Mouse (Mus musculus): ENCODE measurements around the gene Xrcc4. TPM values are rescaled to one million over a fixed set of nuclear protein-coding genes. Genes with fewer than 3 reads are reported as not detected.
"Not testable (repeated sequence)": the region's sequence is repeated elsewhere in the genome, so short reads cannot be mapped to it uniquely, and the experiment has no call there.

The Xrcc4 gene
- polyA plus RNA-seq, 1 experiment = 25.0 TPM

DNA sequence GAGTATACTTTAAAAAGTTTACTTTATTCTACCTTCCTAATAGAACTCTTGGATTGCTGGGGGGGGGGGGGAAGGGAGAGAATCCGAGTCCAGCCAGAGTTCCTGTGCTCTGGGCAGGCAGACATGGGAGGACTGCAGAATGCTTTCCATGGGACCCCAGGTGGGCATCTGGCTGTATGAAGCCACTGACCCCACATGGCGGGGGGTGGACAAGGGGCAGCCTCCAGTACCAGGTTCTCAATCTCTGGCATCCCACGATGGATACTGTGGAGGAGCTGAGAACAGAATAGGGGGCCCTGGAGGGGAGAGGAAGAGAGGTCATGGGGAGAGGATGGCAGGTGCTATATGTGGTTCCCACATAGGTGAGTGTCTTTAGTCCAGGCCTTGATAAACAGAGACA is 327.1 kb downstream of the Xrcc4 start:
- no peak overlapping the region for H3K4me3 ChIP-seq (ENCODE audit: low read depth, low read length)
- no peaks in the 10 kb centered on the region for H3K9me3 ChIP-seq (replicated peaks; ENCODE audit: control insufficient read depth, insufficient read depth, low read length, poor library complexity, severe bottlenecking)
- TF ChIP-seq CTCF (IDR thresholded peaks at IDR 0.05; ENCODE audit: low read depth, low read length) (no peak), EP300 (IDR thresholded peaks at IDR 0.05; ENCODE audit: insufficient read depth, low read depth, low read length) (no peak), POLR2A (IDR thresholded peaks at IDR 0.05; ENCODE audit: insufficient read depth, low read length) (no peak)
- H3K27me3 ChIP-seq (ENCODE audit: control insufficient read depth, insufficient read depth, low read length, poor library complexity, severe bottlenecking) = no peaks in the 10 kb centered on the region
- H3K9ac ChIP-seq (ENCODE audit: low read depth, poor library complexity, severe bottlenecking) = no peak overlapping the region
- no peaks in the 10 kb centered on the region for H3K4me1 ChIP-seq (ENCODE audit: control insufficient read depth, insufficient read depth, low read length)
- H3K36me3 ChIP-seq (ENCODE audit: control insufficient read depth, insufficient read depth, low read length, poor library complexity, severe bottlenecking) = no peaks in the 10 kb centered on the region
- no peak overlapping the region for H3K27ac ChIP-seq (ENCODE audit: insufficient read depth, low read length)

DNA sequence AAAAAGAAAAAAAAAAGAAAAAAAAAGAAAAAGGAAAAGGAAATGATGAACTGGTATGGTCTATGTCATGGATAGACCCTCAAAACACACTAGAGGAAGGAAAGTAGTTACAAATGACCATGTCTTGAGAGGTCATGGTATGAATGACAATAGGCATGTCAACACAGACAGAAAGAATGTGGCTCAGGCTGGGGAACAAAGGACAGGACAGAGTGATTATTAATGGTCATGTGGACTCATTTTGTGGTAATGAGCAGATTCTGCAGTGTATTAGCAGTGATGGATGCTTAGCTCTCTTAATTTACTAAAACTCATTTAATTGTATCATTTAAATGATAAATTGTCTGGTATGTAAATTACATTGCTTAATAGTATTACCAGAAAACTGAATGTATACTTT is 333.1 kb downstream of the Xrcc4 start:
- TF ChIP-seq EP300 (IDR thresholded peaks at IDR 0.05; ENCODE audit: insufficient read depth, low read depth, low read length) = no peak
- H3K4me3 ChIP-seq (ENCODE audit: low read depth, low read length) = no peak overlapping the region
- no peaks in the 10 kb centered on the region for H3K36me3 ChIP-seq (ENCODE audit: control insufficient read depth, insufficient read depth, low read length, poor library complexity, severe bottlenecking)
- H3K9ac ChIP-seq (ENCODE audit: low read depth, poor library complexity, severe bottlenecking) = no peak overlapping the region
- H3K27me3 ChIP-seq (ENCODE audit: control insufficient read depth, insufficient read depth, low read length, poor library complexity, severe bottlenecking) = no peaks in the 10 kb centered on the region
- no peaks in the 10 kb centered on the region for H3K4me1 ChIP-seq (ENCODE audit: control insufficient read depth, insufficient read depth, low read length)
- no peaks in the 10 kb centered on the region for H3K9me3 ChIP-seq (replicated peaks; ENCODE audit: control insufficient read depth, insufficient read depth, low read length, poor library complexity, severe bottlenecking)
- no peak overlapping the region for H3K27ac ChIP-seq (ENCODE audit: insufficient read depth, low read length)

DNA sequence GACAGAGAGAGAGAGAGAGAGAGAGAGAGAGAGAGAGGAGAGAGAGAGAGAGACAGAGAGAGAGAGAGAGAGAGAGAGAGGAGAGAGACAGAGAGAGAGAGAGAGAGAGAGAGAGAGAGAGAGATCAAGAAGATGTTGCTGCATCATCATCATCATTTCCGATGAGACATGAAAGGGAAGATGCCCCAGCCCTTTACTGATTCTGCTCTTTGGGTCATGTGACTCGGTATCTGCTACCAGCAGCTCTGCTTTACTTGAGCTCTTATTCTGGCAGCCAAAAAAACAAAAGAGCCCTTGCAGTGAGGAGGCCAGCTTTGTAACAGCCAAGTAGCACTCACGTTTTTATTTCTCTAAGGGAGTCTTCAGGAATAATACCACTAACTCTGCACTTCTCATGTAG is 338.8 kb downstream of the Xrcc4 start:
- H3K9ac ChIP-seq (ENCODE audit: low read depth, poor library complexity, severe bottlenecking); H3K4me3 ChIP-seq (ENCODE audit: low read depth, low read length); H3K9me3 ChIP-seq (replicated peaks; ENCODE audit: control insufficient read depth, insufficient read depth, low read length, poor library complexity, severe bottlenecking); H3K27me3 ChIP-seq (ENCODE audit: control insufficient read depth, insufficient read depth, low read length, poor library complexity, severe bottlenecking); H3K36me3 ChIP-seq (ENCODE audit: control insufficient read depth, insufficient read depth, low read length, poor library complexity, severe bottlenecking); H3K4me1 ChIP-seq (ENCODE audit: control insufficient read depth, insufficient read depth, low read length); H3K27ac ChIP-seq (ENCODE audit: insufficient read depth, low read length): not testable (repeated sequence)

DNA sequence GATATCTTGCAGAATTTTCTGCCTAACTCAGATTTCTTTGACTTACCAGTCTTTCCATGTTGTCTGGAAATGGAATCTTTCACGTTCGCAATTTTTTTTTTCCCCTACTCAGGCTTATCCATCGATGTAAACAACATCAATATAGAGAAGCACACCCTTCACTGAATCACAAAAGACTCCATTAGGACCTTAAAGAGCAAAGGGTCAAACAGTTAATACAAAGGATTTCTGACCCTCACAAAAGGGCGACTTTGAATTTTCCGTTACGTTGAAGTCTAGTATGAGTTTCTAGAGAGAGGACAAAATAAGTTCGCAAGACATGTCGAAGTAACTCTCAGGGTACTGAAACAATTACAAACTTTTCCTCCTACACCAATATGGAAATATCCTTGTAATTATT is 346.2 kb downstream of the Xrcc4 start:
- Histone ChIP-seq H3K27ac (ENCODE audit: insufficient read depth, low read length) (no peak overlapping the region), H3K9me3 (replicated peaks; ENCODE audit: control insufficient read depth, insufficient read depth, low read length, poor library complexity, severe bottlenecking) (no peaks in the 10 kb centered on the region), H3K9ac (ENCODE audit: low read depth, poor library complexity, severe bottlenecking) (peak overlapping the region; percentile 26; the same call in 1 of the 2 replicates), H3K4me3 (ENCODE audit: low read depth, low read length) (no peak overlapping the region), H3K27me3 (ENCODE audit: control insufficient read depth, insufficient read depth, low read length, poor library complexity, severe bottlenecking) (peaks cover 4% of the 10 kb centered on the region; the same call in 1 of the 2 replicates), H3K4me1 (ENCODE audit: control insufficient read depth, insufficient read depth, low read length) (peaks cover 1% of the 10 kb centered on the region), H3K36me3 (ENCODE audit: control insufficient read depth, insufficient read depth, low read length, poor library complexity, severe bottlenecking) (no peaks in the 10 kb centered on the region)
- TF ChIP-seq POLR2A (IDR thresholded peaks at IDR 0.05; ENCODE audit: insufficient read depth, low read length) = no peak
- no peak for TF ChIP-seq EP300 (IDR thresholded peaks at IDR 0.05; ENCODE audit: insufficient read depth, low read depth, low read length)
- TF ChIP-seq CTCF (IDR thresholded peaks at IDR 0.05; ENCODE audit: low read depth, low read length) = no peak

DNA sequence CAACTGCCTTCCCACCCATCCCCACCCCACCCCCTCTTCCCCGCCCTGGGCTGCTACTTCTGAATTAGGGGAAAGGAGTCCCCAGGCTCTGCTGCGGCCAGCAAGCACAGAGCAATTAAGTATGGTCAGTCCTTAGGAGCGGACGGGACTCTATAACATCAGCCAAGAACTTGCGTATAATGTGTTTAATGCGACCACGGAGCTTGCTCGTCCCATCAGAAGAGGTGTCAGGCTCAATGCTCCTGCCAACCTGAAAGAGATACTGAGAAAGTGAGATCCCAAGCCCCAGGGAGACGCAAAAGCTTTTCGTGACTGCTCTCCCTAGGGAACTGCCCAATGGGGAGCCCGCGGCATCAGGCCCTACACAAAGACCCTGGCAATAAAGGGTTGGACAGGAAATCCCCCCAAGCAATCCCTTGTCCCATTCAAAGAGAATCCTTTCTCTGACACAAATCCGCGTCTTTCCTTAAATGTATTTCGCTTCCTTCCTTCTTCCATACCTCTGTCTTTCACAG is 346.7 kb downstream of the Xrcc4 start:
- H3K9ac ChIP-seq (ENCODE audit: low read depth, poor library complexity, severe bottlenecking) = peak overlapping the region; percentile 26
- TF ChIP-seq POLR2A (IDR thresholded peaks at IDR 0.05; ENCODE audit: insufficient read depth, low read length) = no peak
- peaks cover 1% of the 10 kb centered on the region for H3K4me1 ChIP-seq (ENCODE audit: control insufficient read depth, insufficient read depth, low read length)
- peak overlapping the region; percentile 60 for H3K4me3 ChIP-seq (ENCODE audit: low read depth, low read length)
- no peak overlapping the region for H3K27ac ChIP-seq (ENCODE audit: insufficient read depth, low read length)
- H3K9me3 ChIP-seq (replicated peaks; ENCODE audit: control insufficient read depth, insufficient read depth, low read length, poor library complexity, severe bottlenecking) = no peaks in the 10 kb centered on the region
- H3K36me3 ChIP-seq (ENCODE audit: control insufficient read depth, insufficient read depth, low read length, poor library complexity, severe bottlenecking) = no peaks in the 10 kb centered on the region
- peaks cover 4% of the 10 kb centered on the region; the same call in 1 of the 2 replicates for H3K27me3 ChIP-seq (ENCODE audit: control insufficient read depth, insufficient read depth, low read length, poor library complexity, severe bottlenecking)

DNA sequence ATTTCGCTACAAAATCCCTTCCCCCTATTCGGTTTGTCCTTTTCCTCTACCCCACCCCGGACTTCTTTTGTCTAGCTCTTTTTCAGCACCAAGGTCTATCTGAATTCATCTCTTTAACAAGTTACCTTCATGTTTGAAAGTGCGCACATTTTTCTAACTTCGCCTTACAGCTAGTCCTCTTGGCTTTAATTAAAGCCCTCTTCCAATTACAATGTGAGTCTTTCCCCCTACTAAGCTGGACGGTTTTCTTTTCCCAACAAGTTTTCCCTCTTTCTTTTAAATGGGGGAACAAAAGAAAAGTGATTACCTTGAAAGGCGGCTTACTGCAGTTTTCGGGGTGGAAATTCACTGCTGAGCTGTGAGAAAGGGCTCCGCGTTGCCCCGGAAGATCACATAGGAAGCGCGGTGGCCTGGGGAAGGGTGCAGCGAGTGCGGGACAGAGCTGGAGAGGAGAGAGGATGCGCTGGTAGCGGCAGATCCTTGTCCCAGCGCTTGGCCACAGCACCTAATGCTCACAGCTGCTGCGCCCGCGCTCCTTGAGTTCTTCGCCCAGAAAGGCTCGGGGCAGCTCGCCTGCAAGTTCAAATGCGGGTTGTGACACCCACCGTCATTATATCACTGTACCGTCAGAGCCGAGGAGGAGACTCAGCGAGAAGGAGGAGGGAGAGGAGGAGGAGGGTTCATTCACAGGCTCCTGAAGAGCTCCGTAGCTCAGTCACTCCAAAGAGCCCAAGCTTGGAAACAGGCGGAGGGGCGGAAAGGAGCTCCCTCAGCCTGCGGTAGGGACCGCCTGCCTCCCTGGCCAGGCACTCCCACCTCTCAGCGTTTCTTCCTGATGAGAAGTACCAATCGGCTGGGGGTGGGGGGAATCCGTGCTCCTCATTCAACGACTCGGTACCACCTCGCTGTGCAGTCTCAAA is 347.4 kb downstream of the Xrcc4 start, which contains the start of gene Vcan:
Gene Vcan (minus strand): TSS at position 744 of the 920 bp plus-strand sequence.
- peaks cover 4% of the 10 kb centered on the region; the same call in 1 of the 2 replicates for H3K27me3 ChIP-seq (ENCODE audit: control insufficient read depth, insufficient read depth, low read length, poor library complexity, severe bottlenecking)
- no peaks in the 10 kb centered on the region for H3K36me3 ChIP-seq (ENCODE audit: control insufficient read depth, insufficient read depth, low read length, poor library complexity, severe bottlenecking)
- H3K9me3 ChIP-seq (replicated peaks; ENCODE audit: control insufficient read depth, insufficient read depth, low read length, poor library complexity, severe bottlenecking) = no peaks in the 10 kb centered on the region
- H3K4me1 ChIP-seq (ENCODE audit: control insufficient read depth, insufficient read depth, low read length) = peaks cover 1% of the 10 kb centered on the region
- H3K9ac ChIP-seq (ENCODE audit: low read depth, poor library complexity, severe bottlenecking) = peak within 1 kb of the TSS; percentile 70
- H3K27ac ChIP-seq (ENCODE audit: insufficient read depth, low read length) = 0 out of 2 replicates have a peak within 1 kb of the TSS, but pooled peaks have one; percentile 2
- TF ChIP-seq POLR2A (IDR thresholded peaks at IDR 0.05; ENCODE audit: insufficient read depth, low read length) = no peak
- 0 out of 2 replicates have a peak, but pooled peaks have one; percentile 29 for TF ChIP-seq EP300 (IDR thresholded peaks at IDR 0.05; ENCODE audit: insufficient read depth, low read depth, low read length)
- TF ChIP-seq CTCF (IDR thresholded peaks at IDR 0.05; ENCODE audit: low read depth, low read length) = no peak
- peak within 1 kb of the TSS; percentile 74 for H3K4me3 ChIP-seq (ENCODE audit: low read depth, low read length)
